Mouse (Mus musculus) liver, adult 2 months (tissue): ENCODE data around the gene Syngr3. TPM values are rescaled to one million over a fixed set of nuclear protein-coding genes. Genes with fewer than 3 reads are reported as not detected.
"Not testable (repeated sequence)": the region's sequence is repeated elsewhere in the genome, so short reads cannot be mapped to it uniquely, and the experiment has no call there.

ENCODE experiments used
- DNase-seq: peaks from one replicate; pipeline ENCODE4 v3.0.0-alpha.2; 2011; ENCODE audit warnings: low read depth, low spot score; ENCODE audit errors: extremely low read depth
- H3K27ac ChIP-seq: fragments of 200-500 bp; replicated peaks from 2 replicates; pipeline ENCODE4 v1.5.1; 2012; ENCODE audit warnings: low read depth, mild to moderate bottlenecking, control low read depth, inconsistent platforms, low read length; ENCODE audit not compliant: insufficient read depth
- H3K27me3 ChIP-seq: fragments of 200-500 bp; 2 replicates; pipeline ENCODE4 v1.6.1; 2012; ENCODE audit warnings: mild to moderate bottlenecking, moderate library complexity, low read length, inconsistent platforms; ENCODE audit not compliant: control insufficient read depth, insufficient read depth
- H3K36me3 ChIP-seq: fragments of 200-500 bp; 2 replicates; pipeline ENCODE4 v1.6.1; 2012; ENCODE audit warnings: low read length, inconsistent platforms; ENCODE audit not compliant: control insufficient read depth, insufficient read depth
- H3K4me1 ChIP-seq: fragments of 200-500 bp; 2 replicates; pipeline ENCODE4 v1.6.1; 2011; ENCODE audit warnings: low read length; ENCODE audit not compliant: control insufficient read depth, insufficient read depth
- H3K4me3 ChIP-seq: fragments of 200-500 bp; 2 replicates; pipeline ENCODE4 v1.5.1; 2011; ENCODE audit warnings: low read depth, mild to moderate bottlenecking, control low read depth, low read length, moderate library complexity; ENCODE audit not compliant: insufficient read depth
- H3K79me2 ChIP-seq: fragments of 200-500 bp; 2 replicates; pipeline ENCODE4 v1.6.1; 2012; ENCODE audit warnings: inconsistent platforms, mild to moderate bottlenecking, low read length, moderate library complexity; ENCODE audit not compliant: control insufficient read depth, insufficient read depth
- H3K9ac ChIP-seq: fragments of 200-500 bp; 2 replicates; pipeline ENCODE4 v1.6.1; 2012; ENCODE audit warnings: low read depth, mild to moderate bottlenecking, control low read depth, inconsistent platforms, low read length
- CTCF ChIP-seq: fragments of 200-500 bp; IDR thresholded peaks from 2 replicates; pipeline ENCODE4 v1.5.1; 2011; ENCODE audit warnings: low read depth, low read length, control low read depth
- POLR2A ChIP-seq: fragments of 200-500 bp; IDR thresholded peaks from 2 replicates; pipeline ENCODE4 v1.6.1; 2011; ENCODE audit warnings: low read length, control low read depth; ENCODE audit not compliant: insufficient read depth; ENCODE audit errors: extremely low read depth
- WGBS: fragments of 180-500 bp; shearing (Covaris S2); methylation state at CpG from one replicate; pipeline ENCODE4 v1.1.7; 2018; 5-methylcytosine and 5-hydroxymethylcytosine counted together
- polyA plus RNA-seq: library from polyadenylated mRNA; depleted of rRNA; stranded (reverse); fragments of >200 nt; gene quantifications from 2 replicates; pipeline ENCODE4 v1.2.3, GENCODE M21; 2012
- total RNA-seq: library from RNA; depleted of rRNA; stranded (reverse); fragments of >200 nt; gene quantifications from 2 replicates; pipeline ENCODE4 v1.2.3, GENCODE M21; 2014

The Syngr3 gene
- total and polyA plus RNA-seq, 2 experiments = 0.09 to 0.10 TPM

DNA sequence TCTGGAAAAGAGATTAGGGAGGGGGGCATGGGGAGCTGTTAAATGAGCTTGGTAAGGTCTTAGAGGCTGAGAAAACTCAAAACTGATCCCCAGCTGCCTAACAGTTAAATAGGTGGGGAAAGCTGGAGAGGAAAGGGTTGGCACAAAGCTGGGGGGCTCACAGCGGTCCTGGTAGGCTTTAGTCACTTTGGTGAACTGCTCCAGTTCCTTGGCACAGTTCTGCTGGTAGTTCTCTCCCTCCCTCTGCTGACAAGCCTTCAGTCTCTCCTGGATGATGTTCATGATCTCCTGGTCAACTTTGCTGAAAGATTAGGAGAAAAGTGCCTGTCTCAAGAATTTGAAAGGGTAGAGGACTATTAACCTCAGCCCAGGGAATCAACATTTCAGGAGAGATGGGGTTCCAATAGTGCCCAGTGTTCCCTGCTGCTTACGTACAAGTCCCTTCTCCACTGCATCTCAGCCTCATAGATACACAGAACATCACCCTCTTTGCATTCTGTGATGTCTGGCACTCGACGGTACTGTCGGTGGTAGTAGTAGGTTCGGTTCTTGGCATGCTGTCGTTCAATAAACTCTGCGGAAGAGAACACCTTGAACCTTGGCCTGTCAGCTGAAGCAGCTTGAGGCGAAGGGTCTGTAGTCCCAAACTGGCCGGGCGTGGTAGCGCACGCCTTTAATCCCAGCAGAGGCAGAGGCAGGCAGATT is 32.6 kb upstream of the Syngr3 start:
- H3K4me3 ChIP-seq = peak overlapping the region; percentile 2; the same call in 1 of the 2 replicates
- 0 out of 2 replicates have a peak overlapping the region, but pooled peaks have one; percentile 4 for H3K27ac ChIP-seq
- peaks cover 8% of the 10 kb centered on the region; the same call in 1 of the 2 replicates for H3K79me2 ChIP-seq
- no peaks in the 10 kb centered on the region for H3K27me3 ChIP-seq
- H3K36me3 ChIP-seq = peaks cover 12% of the 10 kb centered on the region
- H3K4me1 ChIP-seq = peaks cover 21% of the 10 kb centered on the region
- DNase-seq = peak; percentile 59
- WGBS = 17% methylated on average over 13 of the region's 13 CpGs
- peak overlapping the region; percentile 28 for H3K9ac ChIP-seq
- TF ChIP-seq CTCF = no peak
- TF ChIP-seq POLR2A = no peak

DNA sequence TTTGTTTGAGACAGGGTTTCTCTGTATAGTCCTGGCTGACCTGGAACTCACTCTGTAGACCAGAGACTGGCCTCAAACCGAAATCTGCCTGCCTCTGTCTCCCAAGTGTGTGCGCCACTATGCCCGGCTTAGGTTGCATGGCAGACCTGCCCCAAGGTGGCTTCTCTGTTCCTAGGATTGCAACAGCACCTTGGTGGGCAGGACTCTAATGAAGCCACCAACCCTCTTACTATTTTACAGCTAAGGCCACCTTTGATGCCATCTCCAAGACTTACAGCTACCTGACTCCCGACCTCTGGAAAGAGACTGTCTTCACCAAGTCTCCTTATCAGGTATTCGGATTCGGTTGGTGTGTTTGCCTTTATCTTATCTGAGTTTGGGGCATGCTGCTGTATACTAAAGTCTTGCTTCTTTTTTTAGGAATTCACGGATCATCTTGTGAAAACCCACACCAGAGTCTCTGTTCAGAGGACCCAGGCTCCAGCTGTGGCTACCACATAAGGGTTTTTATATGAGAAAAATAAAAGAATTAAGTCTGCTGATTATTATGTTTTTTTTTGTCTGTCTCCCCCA is 31.7 kb upstream of the Syngr3 start:
- H3K27ac ChIP-seq = 0 out of 2 replicates have a peak overlapping the region, but pooled peaks have one; percentile 6
- WGBS = 17% methylated on average over 7 of the region's 7 CpGs
- peaks cover 21% of the 10 kb centered on the region for H3K4me1 ChIP-seq
- peak; percentile 18 for DNase-seq
- H3K4me3 ChIP-seq = peak overlapping the region; percentile 15; the same call in 1 of the 2 replicates
- not testable (repeated sequence) for H3K79me2 ChIP-seq, H3K27me3 ChIP-seq
- H3K36me3 ChIP-seq = peaks cover 12% of the 10 kb centered on the region
- peak overlapping the region; percentile 57 for H3K9ac ChIP-seq

DNA sequence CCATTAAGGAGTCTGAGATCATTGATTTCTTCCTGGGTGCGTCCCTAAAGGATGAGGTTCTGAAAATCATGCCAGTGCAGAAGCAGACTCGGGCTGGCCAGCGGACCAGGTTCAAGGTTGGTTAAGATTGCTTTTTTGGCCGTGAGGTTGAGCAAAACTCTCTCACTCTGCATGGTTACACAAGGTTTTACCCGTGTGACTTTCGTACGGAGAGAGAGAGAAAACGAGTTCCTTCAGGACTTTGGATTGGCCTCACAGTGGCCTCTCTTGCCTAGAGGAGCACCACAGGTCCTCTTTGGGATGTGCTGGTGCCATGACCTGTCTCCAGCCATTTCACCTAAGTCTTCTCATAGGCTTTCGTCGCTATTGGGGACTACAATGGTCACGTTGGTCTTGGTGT is 30.9 kb upstream of the Syngr3 start:
- H3K79me2 ChIP-seq, H3K27me3 ChIP-seq: not testable (repeated sequence)
- DNase-seq = peak; percentile 73
- Histone ChIP-seq H3K36me3 (peaks cover 12% of the 10 kb centered on the region), H3K9ac (peak overlapping the region; percentile 67), H3K27ac (peak overlapping the region; percentile 53), H3K4me3 (peak overlapping the region; percentile 76), H3K4me1 (peaks cover 21% of the 10 kb centered on the region)
- WGBS = under 1% methylated on average over 11 of the region's 11 CpGs

DNA sequence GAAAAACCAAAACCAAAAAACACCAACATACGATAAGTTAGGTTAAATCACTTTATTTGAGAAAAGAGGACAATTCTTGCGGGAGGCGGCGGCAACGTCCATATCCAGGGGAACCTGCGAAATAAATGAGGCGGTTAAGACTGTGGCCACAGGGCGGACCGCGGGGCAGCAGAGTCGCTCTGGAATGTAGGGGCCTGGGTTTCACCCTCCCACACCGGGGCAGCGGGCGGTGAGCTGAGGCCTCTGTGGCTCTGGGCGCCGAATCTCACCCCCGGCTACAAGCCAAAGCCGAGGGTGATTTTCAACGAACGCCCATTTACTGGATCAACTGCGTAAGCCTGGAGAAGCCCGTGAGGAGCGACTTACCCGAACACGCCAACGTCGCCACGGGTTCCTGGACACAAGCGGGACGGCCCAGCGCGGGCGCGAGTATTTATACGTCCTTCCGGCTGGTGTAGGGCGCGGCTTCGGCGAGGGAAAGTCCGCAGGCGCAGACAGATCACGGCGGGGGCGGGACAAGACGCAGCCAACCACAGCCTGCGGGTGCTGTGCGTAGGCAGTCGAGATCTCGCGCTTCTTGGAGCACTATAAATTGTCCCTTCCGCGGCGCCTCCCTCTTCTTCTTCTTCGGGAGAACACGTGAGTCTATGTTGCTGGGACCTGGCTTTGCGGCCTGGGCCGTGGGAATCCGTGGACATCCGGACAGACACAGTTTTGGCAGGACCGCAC is 29.9 kb upstream of the Syngr3 start:
- Histone ChIP-seq H3K4me1 (peaks cover 21% of the 10 kb centered on the region), H3K36me3 (peaks cover 12% of the 10 kb centered on the region), H3K27ac (peak overlapping the region; percentile 63), H3K9ac (peak overlapping the region; percentile 80), H3K4me3 (peak overlapping the region; percentile 76), H3K79me2 (peaks cover 8% of the 10 kb centered on the region; the same call in 1 of the 2 replicates), H3K27me3 (no peaks in the 10 kb centered on the region)
- TF ChIP-seq CTCF = no peak
- TF ChIP-seq POLR2A = peak; percentile 90
- DNase-seq = peak; percentile 94
- under 1% methylated on average over 61 of the region's 61 CpGs for WGBS

DNA sequence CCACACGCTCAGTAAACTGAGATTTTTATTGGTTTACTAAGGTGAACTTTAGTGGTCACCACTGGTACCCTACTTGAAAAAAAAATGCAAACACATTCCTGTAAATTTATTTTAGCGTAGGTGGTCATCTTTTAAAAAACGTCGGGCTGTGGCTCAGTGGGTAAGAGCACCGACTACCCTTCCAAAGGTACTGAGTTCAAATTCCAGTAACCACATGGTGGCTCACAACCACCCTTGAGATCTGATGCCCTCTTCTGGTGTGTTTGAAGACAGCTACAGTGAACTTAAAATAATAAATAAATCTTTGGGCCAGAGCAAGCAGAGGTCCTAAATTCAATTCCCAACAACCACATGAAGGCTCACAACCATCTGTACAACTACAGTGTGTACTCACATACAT is 29.2 kb upstream of the Syngr3 start:
- not testable (repeated sequence) for DNase-seq

DNA sequence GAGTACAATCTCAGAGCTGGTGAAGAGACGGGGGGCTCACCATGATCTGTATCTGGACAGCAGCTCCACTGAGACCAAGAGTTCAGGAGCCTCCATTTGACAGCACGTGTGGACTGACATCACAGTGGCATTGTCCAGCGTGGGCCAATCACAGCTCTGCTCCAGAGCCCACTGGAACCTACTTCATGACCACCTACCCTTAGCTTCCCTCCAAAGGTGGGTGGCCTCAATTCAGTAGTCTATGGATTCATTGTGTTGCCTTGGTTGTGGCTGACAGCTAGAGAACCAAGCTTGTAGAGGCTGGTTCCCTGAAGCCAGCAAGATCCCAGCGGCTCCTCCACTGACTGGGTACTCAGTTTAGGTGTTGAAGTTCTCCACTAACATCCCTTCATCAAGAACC is 28.2 kb upstream of the Syngr3 start, which contains the start of the genes Rnf151 and Rps2:
TSS of gene Rnf151 (minus strand) at position 121 of the 400 bp plus-strand sequence.
TSS of gene Rps2 (plus strand) at position 174 of the 400 bp plus-strand sequence.
- no peak for DNase-seq
- Histone ChIP-seq H3K36me3 (peaks cover 12% of the 10 kb centered on the region), H3K27ac (no peak within 1 kb of the TSS), H3K4me1 (peaks cover 14% of the 10 kb centered on the region), H3K9ac (no peak within 1 kb of the TSS), H3K79me2 (peaks cover 3% of the 10 kb centered on the region; the same call in 1 of the 2 replicates), H3K4me3 (no peak within 1 kb of the TSS), H3K27me3 (no peaks in the 10 kb centered on the region)
- TF ChIP-seq POLR2A = no peak
- no peak for TF ChIP-seq CTCF
- 93% methylated on average over 4 of the region's 4 CpGs for WGBS

More for the DNA sequence above, 29.2 kb upstream of the Syngr3 start:
- WGBS = 48% methylated on average over 5 of the region's 5 CpGs
- Histone ChIP-seq H3K9ac (peak overlapping the region; percentile 80), H3K36me3 (peaks cover 12% of the 10 kb centered on the region), H3K4me3 (peak overlapping the region; percentile 72), H3K4me1 (peaks cover 19% of the 10 kb centered on the region)
- not testable (repeated sequence) for H3K79me2 ChIP-seq, H3K27ac ChIP-seq, H3K27me3 ChIP-seq
